Mouse (Mus musculus): Measurements from ENCODE around the gene Klc1.

DNA sequence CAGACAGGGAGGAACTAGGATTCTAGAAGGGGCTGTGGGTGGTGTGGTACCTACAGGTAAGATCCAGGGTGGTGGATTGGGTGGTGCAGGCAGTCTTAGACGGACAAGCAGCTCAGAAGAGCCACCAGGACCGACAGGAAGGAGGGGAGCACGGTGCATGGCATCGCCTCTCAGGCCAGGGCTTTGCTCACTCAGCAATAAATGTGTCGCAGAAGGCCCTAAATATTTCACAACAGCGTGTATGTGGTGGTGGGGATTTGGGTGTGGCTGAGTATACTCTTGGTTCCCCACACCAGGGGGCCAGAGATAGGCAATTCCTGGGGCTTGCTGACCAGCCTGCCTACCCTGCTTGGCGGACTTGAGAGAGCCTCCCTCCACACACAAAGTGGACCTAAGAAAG lies 62.1 kb downstream of the Klc1 start:
- TF ChIP-seq CTCF (IDR thresholded peaks at IDR 0.05; ENCODE audit: low read depth) (no peak), EP300 (IDR thresholded peaks at IDR 0.05; ENCODE audit: low read depth) (no peak)

Measured in heart, postnatal 0 days (tissue).